Mouse (Mus musculus): ENCODE data around the gene Prkd1. TPM values are rescaled to one million over a fixed set of nuclear protein-coding genes. Genes with fewer than 3 reads are reported as not detected.

The Prkd1 gene
- polyA plus RNA-seq, 1 experiment from 2014 or later = 3.2 TPM

GRCm38 (mm10) chr12:50599370-50599769 lies 49.5 kb downstream of the Prkd1 start:
- H3K4me1 ChIP-seq = no peaks in the 10 kb centered on the region
- no peaks in the 10 kb centered on the region for H3K9me3 ChIP-seq (replicated peaks)
- no peak overlapping the region for H3K27ac ChIP-seq (replicated peaks)
- no peaks in the 10 kb centered on the region for H3K27me3 ChIP-seq (ENCODE audit: low read depth, poor library complexity, severe bottlenecking)
- no peak overlapping the region for H3K4me3 ChIP-seq
- DNase-seq (ENCODE audit: low spot score) = no peak
- H3K36me3 ChIP-seq = no peaks in the 10 kb centered on the region
- WGBS = 90% methylated on average over 1 of the region's 1 CpGs

- 83% methylated on average over 9 of the region's 9 CpGs for WGBS
- H3K27ac ChIP-seq (replicated peaks) = no peak overlapping the region
- no peaks in the 10 kb centered on the region for H3K36me3 ChIP-seq
- DNase-seq (ENCODE audit: low spot score) = no peak
- no peak overlapping the region for H3K4me3 ChIP-seq
- H3K27me3 ChIP-seq (ENCODE audit: low read depth, poor library complexity, severe bottlenecking) = no peaks in the 10 kb centered on the region
- H3K9me3 ChIP-seq (replicated peaks) = no peaks in the 10 kb centered on the region
- H3K4me1 ChIP-seq = no peaks in the 10 kb centered on the region
Measured at GRCm38 (mm10) chr12:50598053-50598988, 50.6 kb downstream of the Prkd1 start.

- no peak for DNase-seq (ENCODE audit: low spot score)
- WGBS = 90% methylated on average over 4 of the region's 4 CpGs
Measured at GRCm38 (mm10) chr12:50597467-50597866, 51.4 kb downstream of the Prkd1 start.

GRCm38 (mm10) chr12:50595777-50596176 lies 53.1 kb downstream of the Prkd1 start:
- Histone ChIP-seq H3K27me3 (ENCODE audit: low read depth, poor library complexity, severe bottlenecking) (no peaks in the 10 kb centered on the region), H3K27ac (replicated peaks) (no peak overlapping the region), H3K4me3 (no peak overlapping the region), H3K9me3 (replicated peaks) (no peaks in the 10 kb centered on the region), H3K36me3 (no peaks in the 10 kb centered on the region), H3K4me1 (no peaks in the 10 kb centered on the region)
- DNase-seq (ENCODE audit: low spot score) = no peak
- 88% methylated on average over 5 of the region's 5 CpGs for WGBS

More at GRCm38 (mm10) chr12:50597467-50597866, 51.4 kb downstream of the Prkd1 start:
- Histone ChIP-seq H3K4me3 (no peak overlapping the region), H3K27me3 (ENCODE audit: low read depth, poor library complexity, severe bottlenecking) (no peaks in the 10 kb centered on the region), H3K4me1 (no peaks in the 10 kb centered on the region), H3K27ac (replicated peaks) (no peak overlapping the region), H3K9me3 (replicated peaks) (no peaks in the 10 kb centered on the region), H3K36me3 (no peaks in the 10 kb centered on the region)

- DNase-seq (ENCODE audit: low spot score) = no peak
- 91% methylated on average over 6 of the region's 6 CpGs for WGBS
- H3K27ac ChIP-seq (replicated peaks) = no peak overlapping the region
Measured at GRCm38 (mm10) chr12:50594506-50594905, 54.4 kb downstream of the Prkd1 start.

GRCm38 (mm10) chr12:50593481-50593880 lies 55.4 kb downstream of the Prkd1 start:
- Histone ChIP-seq H3K27ac (replicated peaks) (no peak overlapping the region), H3K4me3 (no peak overlapping the region), H3K27me3 (ENCODE audit: low read depth, poor library complexity, severe bottlenecking) (no peaks in the 10 kb centered on the region), H3K9me3 (replicated peaks) (no peaks in the 10 kb centered on the region), H3K36me3 (no peaks in the 10 kb centered on the region), H3K4me1 (no peaks in the 10 kb centered on the region)
- 81% methylated on average over 2 of the region's 2 CpGs for WGBS
- no peak for DNase-seq (ENCODE audit: low spot score)

More at GRCm38 (mm10) chr12:50594506-50594905, 54.4 kb downstream of the Prkd1 start:
- Histone ChIP-seq H3K9me3 (replicated peaks) (no peaks in the 10 kb centered on the region), H3K4me1 (no peaks in the 10 kb centered on the region), H3K27me3 (ENCODE audit: low read depth, poor library complexity, severe bottlenecking) (no peaks in the 10 kb centered on the region), H3K4me3 (no peak overlapping the region), H3K36me3 (no peaks in the 10 kb centered on the region)

GRCm38 (mm10) chr12:50588137-50588761 lies 60.6 kb downstream of the Prkd1 start:
- 87% methylated on average over 6 of the region's 6 CpGs for WGBS
- no peaks in the 10 kb centered on the region for H3K9me3 ChIP-seq (replicated peaks)
- no peak for DNase-seq (ENCODE audit: low spot score)
- no peak overlapping the region for H3K27ac ChIP-seq (replicated peaks)
- no peaks in the 10 kb centered on the region for H3K4me1 ChIP-seq
- H3K27me3 ChIP-seq (ENCODE audit: low read depth, poor library complexity, severe bottlenecking) = no peaks in the 10 kb centered on the region
- no peak overlapping the region for H3K4me3 ChIP-seq
- no peaks in the 10 kb centered on the region for H3K36me3 ChIP-seq

- Histone ChIP-seq H3K4me3 (no peak overlapping the region), H3K9me3 (replicated peaks) (no peaks in the 10 kb centered on the region), H3K27me3 (ENCODE audit: low read depth, poor library complexity, severe bottlenecking) (no peaks in the 10 kb centered on the region), H3K36me3 (no peaks in the 10 kb centered on the region), H3K27ac (replicated peaks) (no peak overlapping the region), H3K4me1 (no peaks in the 10 kb centered on the region)
- WGBS = 84% methylated on average over 1 of the region's 1 CpGs
- no peak for DNase-seq (ENCODE audit: low spot score)
Measured at GRCm38 (mm10) chr12:50565198-50565597, 83.7 kb downstream of the Prkd1 start.

- Histone ChIP-seq H3K27me3 (ENCODE audit: low read depth, poor library complexity, severe bottlenecking) (no peaks in the 10 kb centered on the region), H3K27ac (replicated peaks) (no peak overlapping the region), H3K36me3 (no peaks in the 10 kb centered on the region), H3K4me3 (no peak overlapping the region), H3K9me3 (replicated peaks) (no peaks in the 10 kb centered on the region), H3K4me1 (no peaks in the 10 kb centered on the region)
- 76% methylated on average over 1 of the region's 1 CpGs for WGBS
- DNase-seq (ENCODE audit: low spot score) = no peak
Measured at GRCm38 (mm10) chr12:50560536-50560935, 88.4 kb downstream of the Prkd1 start.

- H3K4me3 ChIP-seq = no peak overlapping the region
- no peak overlapping the region for H3K27ac ChIP-seq (replicated peaks)
- WGBS = 71% methylated on average over 4 of the region's 4 CpGs
- no peaks in the 10 kb centered on the region for H3K9me3 ChIP-seq (replicated peaks)
- no peaks in the 10 kb centered on the region for H3K4me1 ChIP-seq
- DNase-seq (ENCODE audit: low spot score) = no peak
- H3K36me3 ChIP-seq = no peaks in the 10 kb centered on the region
- no peaks in the 10 kb centered on the region for H3K27me3 ChIP-seq (ENCODE audit: low read depth, poor library complexity, severe bottlenecking)
Measured at GRCm38 (mm10) chr12:50558231-50558630, 90.7 kb downstream of the Prkd1 start.

GRCm38 (mm10) chr12:50554214-50554613 lies 94.7 kb downstream of the Prkd1 start:
- WGBS = 82% methylated on average over 3 of the region's 3 CpGs
- no peak overlapping the region for H3K27ac ChIP-seq (replicated peaks)
- no peaks in the 10 kb centered on the region for H3K9me3 ChIP-seq (replicated peaks)
- no peaks in the 10 kb centered on the region for H3K4me1 ChIP-seq
- no peak overlapping the region for H3K4me3 ChIP-seq
- no peaks in the 10 kb centered on the region for H3K36me3 ChIP-seq
- no peak for DNase-seq (ENCODE audit: low spot score)
- H3K27me3 ChIP-seq (ENCODE audit: low read depth, poor library complexity, severe bottlenecking) = no peaks in the 10 kb centered on the region

GRCm38 (mm10) chr12:50549860-50550555 lies 98.9 kb downstream of the Prkd1 start:
- WGBS = 91% methylated on average over 8 of the region's 8 CpGs
- DNase-seq (ENCODE audit: low spot score) = no peak

More at GRCm38 (mm10) chr12:50549860-50550555, 98.9 kb downstream of the Prkd1 start:
- Histone ChIP-seq H3K4me1 (peaks cover 9% of the 10 kb centered on the region), H3K4me3 (no peak overlapping the region), H3K9me3 (replicated peaks) (no peaks in the 10 kb centered on the region), H3K27me3 (ENCODE audit: low read depth, poor library complexity, severe bottlenecking) (no peaks in the 10 kb centered on the region), H3K27ac (replicated peaks) (no peak overlapping the region), H3K36me3 (no peaks in the 10 kb centered on the region)
